Mouse (Mus musculus) liver, postnatal 0 days (tissue): ENCODE data around the gene Micu2.

Experiments
- CTCF ChIP-seq: sonication (generic); IDR thresholded peaks from 2 replicates; pipeline ENCODE4 v1.5.1; 2016; ENCODE audit warnings: antibody characterized with exemption, low read depth
- EP300 ChIP-seq: IDR thresholded peaks from 2 replicates; pipeline ENCODE4 v1.6.1; 2016; ENCODE audit warnings: antibody characterized with exemption, low read depth, mild to moderate bottlenecking

GRCm38 (mm10) chr14:57980179-57980578, 18.9 kb downstream of the Micu2 start:
- TF ChIP-seq CTCF (no peak), EP300 (no peak)
